ENCODE assay signal across 12 mouse cellular contexts in the genomic region with DNA sequence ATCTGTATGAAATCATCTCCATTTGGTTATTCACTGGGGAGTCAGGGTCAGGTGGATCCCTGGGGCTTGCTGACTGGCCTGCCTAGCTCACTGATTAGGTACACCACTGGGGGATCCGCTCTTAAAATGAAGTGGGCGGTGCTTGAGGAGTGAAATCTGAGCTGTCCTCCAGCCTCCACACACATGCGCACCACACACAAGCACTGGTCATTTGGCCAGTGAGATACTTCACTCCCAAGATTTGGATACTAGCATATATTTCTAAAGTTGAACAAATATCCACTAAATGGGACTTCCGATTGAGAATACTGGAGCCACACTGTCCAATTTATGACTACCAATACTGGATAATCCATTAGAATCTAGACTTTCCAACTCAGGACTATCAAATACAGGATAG. TPM values are rescaled to one million over a fixed set of nuclear protein-coding genes. Genes with fewer than 3 reads are reported as not detected.
A peak's percentile ranks its signal among the peaks of the same experiment; 100 is the strongest.
DNase-seq lines count a peak whose midpoint lies in the region; TF ChIP-seq lines count a peak whose summit lies in the region.
"Not testable (repeated sequence)": the region's sequence is repeated elsewhere in the genome, so short reads cannot be mapped to it uniquely, and the experiment has no call there.
"Had no signal": no experiment of that assay in that cellular context is flagged by ENCODE, and none has a peak within 500 bp of the region (broad histone marks: within the 10 kb centered on the region; RNA-seq: fewer than 3 reads in every experiment).

No protein-coding gene starts in this region.

- not testable (repeated sequence) for H3K27ac ChIP-seq in heart, adult 2 months

- not testable (repeated sequence) for H3K4me1 ChIP-seq in heart, adult 2 months (ENCODE audit: control insufficient read depth, insufficient read depth, low read length)

- not testable (repeated sequence) for TF ChIP-seq EP300 in heart, adult 2 months (IDR thresholded peaks at IDR 0.05; ENCODE audit: insufficient read depth, low read depth, low read length)

- TF ChIP-seq POLR2A in heart, adult 2 months (IDR thresholded peaks at IDR 0.05; ENCODE audit: insufficient read depth, low read depth, low read length) = not testable (repeated sequence)

- TF ChIP-seq CTCF in heart, adult 2 months (IDR thresholded peaks at IDR 0.05) = not testable (repeated sequence)

- not testable (repeated sequence) for H3K27me3 ChIP-seq in heart, adult 2 months (ENCODE audit: control insufficient read depth, insufficient read depth, low read length)

- not testable (repeated sequence) for H3K4me3 ChIP-seq in heart, adult 2 months

- H3K9ac ChIP-seq in heart, adult 2 months (ENCODE audit: low read depth, low read length) = not testable (repeated sequence)

- peak; percentile 13 to 24 for DNase-seq in adrenal gland, postnatal 36 days
- peak; percentile 27 to 43 for DNase-seq in frontal cortex, adult 2 months (ENCODE audit: extremely low spot score in 1 of 2, low spot score in 1 of 2)
- peak; percentile 65 to 70 for DNase-seq in heart, adult 2 months
- DNase-seq in kidney, postnatal 36 days = peak; percentile 26 to 37
- DNase-seq in left cerebral cortex, postnatal 36 days (ENCODE audit: low spot score in 2 of 2) = peak; percentile 40 to 54
- DNase-seq in right cerebral cortex, postnatal 10 days (ENCODE audit: low spot score in 2 of 2) = peak; percentile 55 to 72
- DNase-seq in thymus, postnatal 10 days (ENCODE audit: low spot score in 2 of 2) = peak; percentile 57 to 60

- WGBS in heart, adult 2 months = no CpG with 5 or more reads among the region's 4 CpGs

- H3K36me3 ChIP-seq in heart, adult 2 months (ENCODE audit: control insufficient read depth, insufficient read depth, low read length) = not testable (repeated sequence)

- intact Hi-C loops in heart, adult 2 months (cut with DNase I); left cerebral cortex, postnatal 36 days (cut with DNase I): not testable (repeated sequence)

- H3K79me2 ChIP-seq in heart, adult 2 months (replicated peaks; ENCODE audit: control insufficient read depth, insufficient read depth, low read length) = not testable (repeated sequence)

RNA-seq across cellular contexts. Expression of a gene that starts 20.9 kb away (rescaled TPM):
- total RNA-seq in adrenal gland, postnatal 36 days (2021) = under 1 TPM; 0.43 to 0.92 TPM
- polyA plus RNA-seq in frontal cortex, adult 2 months (2012; rRNA removed) = 1.2 and 1.3 TPM in 2 replicates
- under 1 TPM; 0.39 to 0.50 TPM for total RNA-seq in heart, adult 2 months (2021)
- polyA plus RNA-seq in heart, adult 2 months (2012; rRNA removed) = 0.53 TPM in 1 of 2 replicates, not detected in the other
- total RNA-seq in left cerebral cortex, postnatal 36 days (2021) = 1 to 10 TPM in 1 of 2 experiments, under 1 TPM in 1; 0.64 to 1.8 TPM
- polyA plus RNA-seq: embryonic facial prominence, embryonic 14.5 days; forebrain, embryonic 15.5 days; liver, embryonic 14.5 days; myocyte; thymus, postnatal 0 days had no signal
